Mouse (Mus musculus): ENCODE measurements at regions not wholly inside any gene's neighbourhood (a gene's known extent, or its start where the extent isn't known, plus 50 kb on each side); places are given as distances from the start of the nearest gene placed in this dataset.

DNA sequence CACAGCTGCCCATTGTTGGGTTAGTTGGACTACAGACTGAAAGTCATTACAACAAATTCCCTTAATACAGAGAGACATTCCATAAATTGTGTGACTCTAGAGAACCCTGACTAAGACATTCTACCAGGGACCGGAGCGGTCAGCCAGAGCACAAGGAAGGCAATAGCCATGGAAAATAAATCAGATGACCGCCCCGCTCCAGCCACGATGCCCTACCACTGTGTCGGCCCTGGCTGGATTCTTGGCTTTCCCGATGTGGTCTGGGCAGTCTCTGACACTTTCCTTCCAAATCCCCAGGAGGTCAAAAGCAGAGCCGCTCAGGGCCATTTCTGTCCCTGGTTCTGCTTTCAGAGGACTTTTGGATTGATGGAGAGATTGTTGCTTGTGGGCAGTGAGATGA, 57.8 kb downstream of the Lsm3 start:
- no peaks in the 10 kb centered on the region for H3K36me3 ChIP-seq

DNA sequence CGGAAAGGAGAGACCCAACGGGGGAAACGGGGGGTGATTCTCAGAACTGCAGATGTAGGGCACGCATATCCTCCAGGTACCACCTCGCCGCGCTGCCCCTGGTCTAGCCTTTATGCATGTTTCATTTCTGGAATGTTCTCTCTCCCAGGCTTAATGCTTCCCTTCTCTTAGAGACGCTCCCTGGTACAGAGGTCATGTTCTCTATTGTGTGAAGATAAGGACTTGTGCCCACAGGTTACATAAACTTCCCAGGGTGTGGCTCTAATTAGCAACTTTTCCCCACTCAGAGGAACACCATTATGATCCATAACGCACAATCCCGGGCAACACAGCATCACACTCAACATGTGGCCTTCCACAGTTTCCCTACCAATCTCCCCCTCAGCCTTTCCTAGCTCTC, 58.7 kb downstream of the Lsm3 start:
- no peaks in the 10 kb centered on the region for H3K9me3 ChIP-seq (replicated peaks)
- H3K27me3 ChIP-seq (ENCODE audit: low read depth, poor library complexity, severe bottlenecking): no peaks in the 10 kb centered on the region
- WGBS: 90% methylated on average over 10 of the region's 10 CpGs
- H3K4me1 ChIP-seq: no peaks in the 10 kb centered on the region
- H3K4me3 ChIP-seq: no peak overlapping the region
- H3K36me3 ChIP-seq: no peaks in the 10 kb centered on the region
- H3K27ac ChIP-seq: no peak overlapping the region
- DNase-seq (ENCODE audit: low spot score): no peak

More for the DNA sequence above, 57.8 kb downstream of the Lsm3 start:
- 87% methylated on average over 8 of the region's 8 CpGs for WGBS
- no peak overlapping the region for H3K4me3 ChIP-seq
- no peak for DNase-seq (ENCODE audit: low spot score)
- H3K9me3 ChIP-seq (replicated peaks): no peaks in the 10 kb centered on the region
- no peak overlapping the region for H3K27ac ChIP-seq
- no peaks in the 10 kb centered on the region for H3K4me1 ChIP-seq
- no peaks in the 10 kb centered on the region for H3K27me3 ChIP-seq (ENCODE audit: low read depth, poor library complexity, severe bottlenecking)

DNA sequence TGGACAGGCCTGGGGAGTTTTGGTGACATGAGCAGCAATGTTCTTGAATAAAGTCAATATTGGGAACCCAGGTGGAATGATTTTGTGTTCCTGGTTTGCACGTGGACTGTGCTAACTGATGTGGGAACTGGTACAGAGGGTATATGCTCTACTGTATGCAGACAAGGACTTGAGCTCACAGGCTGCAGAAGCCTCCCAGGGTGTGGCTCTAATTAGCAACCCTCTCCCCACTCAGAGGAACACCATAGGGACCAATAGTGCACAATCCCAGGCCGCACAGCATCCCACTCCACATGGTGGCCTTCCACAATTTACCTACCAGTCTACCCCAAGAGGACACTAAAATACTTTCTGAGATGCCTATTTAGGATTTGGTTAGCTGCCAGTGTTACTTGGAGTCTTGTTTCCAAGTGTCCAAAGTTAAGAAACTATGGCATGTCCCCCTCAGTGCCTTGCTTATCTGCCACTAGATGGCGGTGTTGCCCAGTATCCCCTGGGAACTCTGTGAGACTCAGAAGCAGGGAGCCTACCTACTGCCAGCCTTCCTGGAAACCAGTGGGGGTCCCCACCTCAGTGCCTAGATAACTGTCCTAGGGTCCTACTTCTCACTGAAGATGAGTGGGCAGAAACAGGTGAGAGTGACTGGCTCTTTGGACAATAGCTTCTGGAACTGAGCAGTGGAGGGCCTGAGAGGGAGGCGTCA, 60.1 kb downstream of the Lsm3 start:
- Histone ChIP-seq H3K27ac (no peak overlapping the region), H3K36me3 (no peaks in the 10 kb centered on the region), H3K4me1 (no peaks in the 10 kb centered on the region), H3K4me3 (no peak overlapping the region), H3K27me3 (ENCODE audit: low read depth, poor library complexity, severe bottlenecking) (no peaks in the 10 kb centered on the region), H3K9me3 (replicated peaks) (no peaks in the 10 kb centered on the region)
- peak; percentile 82 for DNase-seq (ENCODE audit: low spot score)
- WGBS: 63% methylated on average over 4 of the region's 4 CpGs

DNA sequence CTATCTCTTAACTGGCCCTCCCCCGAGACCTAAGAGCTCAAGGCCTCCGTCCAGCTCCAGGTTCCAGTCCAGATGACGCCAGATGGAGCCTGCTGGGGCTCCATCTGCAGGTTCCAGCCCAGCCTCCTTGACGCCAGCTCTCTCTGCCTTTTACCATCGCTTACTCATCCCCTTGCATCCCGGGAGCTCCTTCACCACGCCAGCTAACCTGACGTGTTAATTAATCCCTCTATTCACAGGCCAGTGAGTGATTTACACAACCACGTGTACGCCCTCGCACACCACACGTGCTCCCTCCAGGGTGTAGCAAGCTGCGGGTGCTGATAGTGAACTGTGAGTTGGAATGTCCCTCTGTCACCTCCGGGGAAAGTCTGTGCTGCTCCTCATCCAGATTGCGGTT, 61.2 kb downstream of the Lsm3 start:
- H3K27ac ChIP-seq: 0 out of 2 replicates have a peak overlapping the region, but pooled peaks have one; percentile 12

DNA sequence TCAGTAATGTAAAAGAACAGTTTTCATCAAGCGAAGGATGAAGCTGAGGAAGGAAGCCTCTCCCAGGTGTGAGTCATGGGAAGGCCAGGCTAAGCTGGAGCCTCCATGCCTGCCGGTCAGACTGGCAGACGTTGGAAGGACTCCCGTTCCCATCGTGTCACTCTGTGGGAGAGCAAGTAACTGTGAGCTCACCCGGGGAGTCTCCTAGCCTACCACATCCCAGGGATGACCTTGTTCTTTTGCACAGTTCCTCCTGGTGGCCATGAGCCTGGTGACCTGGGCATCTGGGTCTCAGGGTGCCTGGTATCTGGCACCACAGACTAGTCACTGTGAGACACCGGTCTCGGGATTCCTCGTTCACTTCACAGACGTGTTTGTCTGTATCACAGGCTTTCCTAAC, 63.9 kb downstream of the Lsm3 start:
- no peaks in the 10 kb centered on the region for H3K4me1 ChIP-seq
- no peak overlapping the region for H3K27ac ChIP-seq
- no peak for DNase-seq (ENCODE audit: low spot score)
- no peaks in the 10 kb centered on the region for H3K36me3 ChIP-seq
- WGBS: 88% methylated on average over 10 of the region's 10 CpGs
- H3K9me3 ChIP-seq (replicated peaks): no peaks in the 10 kb centered on the region
- H3K27me3 ChIP-seq (ENCODE audit: low read depth, poor library complexity, severe bottlenecking): no peaks in the 10 kb centered on the region
- H3K4me3 ChIP-seq: no peak overlapping the region

More for the DNA sequence above, 61.2 kb downstream of the Lsm3 start:
- Histone ChIP-seq H3K9me3 (replicated peaks) (no peaks in the 10 kb centered on the region), H3K27me3 (ENCODE audit: low read depth, poor library complexity, severe bottlenecking) (no peaks in the 10 kb centered on the region), H3K4me1 (no peaks in the 10 kb centered on the region), H3K36me3 (no peaks in the 10 kb centered on the region), H3K4me3 (no peak overlapping the region)
- WGBS: 43% methylated on average over 15 of the region's 15 CpGs
- DNase-seq (ENCODE audit: low spot score): no peak

DNA sequence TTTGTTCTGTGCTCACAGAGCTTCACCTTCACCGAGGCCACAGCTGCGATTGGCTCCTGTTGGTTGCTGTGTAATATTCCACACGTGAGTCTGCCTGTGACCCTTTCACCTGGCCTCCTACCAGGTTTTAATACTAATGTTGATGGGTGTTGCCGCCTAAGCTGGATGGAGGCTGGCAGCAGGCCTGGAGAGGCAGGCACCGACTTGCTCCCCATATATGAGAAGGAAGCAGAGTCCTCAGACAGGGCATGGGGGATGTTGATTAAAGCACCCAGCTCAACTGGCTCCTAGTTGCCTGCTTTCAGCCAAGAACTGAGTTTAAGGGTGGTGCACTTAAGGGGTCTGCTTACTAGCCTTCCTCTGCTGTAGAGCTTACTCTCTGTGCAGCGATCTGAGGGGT, 64.9 kb downstream of the Lsm3 start:
- Histone ChIP-seq H3K4me3 (no peak overlapping the region), H3K36me3 (no peaks in the 10 kb centered on the region), H3K9me3 (replicated peaks) (no peaks in the 10 kb centered on the region), H3K27me3 (ENCODE audit: low read depth, poor library complexity, severe bottlenecking) (no peaks in the 10 kb centered on the region), H3K4me1 (no peaks in the 10 kb centered on the region), H3K27ac (no peak overlapping the region)
- DNase-seq (ENCODE audit: low spot score): no peak
- WGBS: 94% methylated on average over 6 of the region's 6 CpGs

DNA sequence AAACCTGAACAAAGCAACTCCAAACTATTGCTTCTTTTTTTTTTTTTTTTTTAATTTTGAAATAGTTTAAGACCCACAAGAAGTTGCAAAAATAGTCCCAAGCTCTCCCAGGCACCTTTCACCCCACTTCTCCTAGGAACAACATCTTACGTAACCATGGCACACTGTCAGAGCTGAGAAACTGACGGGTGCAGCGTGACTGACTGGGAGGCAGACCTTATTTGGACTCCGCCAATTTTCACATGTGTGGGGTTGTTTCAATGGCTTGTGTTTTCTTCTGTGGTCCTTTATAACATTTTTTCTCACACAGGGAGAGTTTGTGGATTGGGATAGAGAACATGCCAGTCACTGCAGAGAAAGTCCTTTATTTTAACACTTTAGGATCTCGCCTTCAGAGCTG, 66.6 kb downstream of the Lsm3 start:
- Histone ChIP-seq H3K27ac (no peak overlapping the region), H3K36me3 (no peaks in the 10 kb centered on the region), H3K4me3 (no peak overlapping the region), H3K4me1 (no peaks in the 10 kb centered on the region), H3K9me3 (replicated peaks) (no peaks in the 10 kb centered on the region), H3K27me3 (ENCODE audit: low read depth, poor library complexity, severe bottlenecking) (no peaks in the 10 kb centered on the region)
- 94% methylated on average over 5 of the region's 5 CpGs for WGBS
- no peak for DNase-seq (ENCODE audit: low spot score)

DNA sequence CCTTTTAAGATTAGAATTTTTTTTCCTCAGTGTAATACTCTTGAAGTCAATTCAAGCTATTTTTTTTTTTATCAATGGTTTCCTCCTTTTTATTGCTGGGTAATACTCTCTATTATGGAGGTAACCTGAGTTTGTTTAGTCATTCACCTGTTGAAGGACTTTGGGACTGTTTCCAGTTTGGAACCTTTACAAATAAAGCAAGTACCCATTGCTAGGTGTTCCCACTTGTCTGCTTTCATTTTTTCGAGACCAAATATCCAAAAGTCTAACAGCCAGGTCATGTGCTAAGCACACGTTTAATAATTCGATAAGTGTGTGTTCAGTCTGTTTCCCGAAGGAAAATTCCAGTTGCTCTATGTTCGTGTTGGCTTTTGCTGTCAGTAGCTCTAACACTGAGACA, 67.6 kb downstream of the Lsm3 start:
- Histone ChIP-seq H3K27ac (no peak overlapping the region), H3K4me3 (no peak overlapping the region), H3K27me3 (ENCODE audit: low read depth, poor library complexity, severe bottlenecking) (no peaks in the 10 kb centered on the region), H3K9me3 (replicated peaks) (no peaks in the 10 kb centered on the region), H3K36me3 (no peaks in the 10 kb centered on the region), H3K4me1 (no peaks in the 10 kb centered on the region)
- DNase-seq (ENCODE audit: low spot score): no peak
- 95% methylated on average over 5 of the region's 5 CpGs for WGBS

DNA sequence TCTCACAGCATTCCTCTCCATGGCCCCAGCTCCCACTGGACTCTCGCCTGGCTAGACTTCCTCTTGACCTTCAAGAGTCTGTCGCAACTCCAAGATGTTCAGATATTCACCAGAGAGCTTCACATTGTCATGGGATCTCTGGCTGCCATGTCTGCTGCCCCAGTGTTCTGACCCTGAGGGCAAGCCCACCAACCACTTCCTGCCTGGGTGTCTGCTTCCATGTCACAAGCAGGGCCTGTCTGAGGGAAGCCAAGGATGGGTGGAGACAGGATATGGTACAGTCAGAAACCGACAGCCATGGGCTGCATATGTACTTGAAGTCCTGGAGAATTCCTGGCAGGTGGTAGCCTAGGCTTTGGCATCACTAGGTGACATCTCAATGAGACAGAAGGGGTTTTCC, 69.8 kb downstream of the Lsm3 start:
- H3K27me3 ChIP-seq (ENCODE audit: low read depth, poor library complexity, severe bottlenecking): no peaks in the 10 kb centered on the region
- DNase-seq (ENCODE audit: low spot score): no peak
- H3K9me3 ChIP-seq (replicated peaks): no peaks in the 10 kb centered on the region
- no peaks in the 10 kb centered on the region for H3K36me3 ChIP-seq
- 82% methylated on average over 3 of the region's 3 CpGs for WGBS
- H3K4me3 ChIP-seq: no peak overlapping the region
- H3K4me1 ChIP-seq: no peaks in the 10 kb centered on the region
- no peak overlapping the region for H3K27ac ChIP-seq

DNA sequence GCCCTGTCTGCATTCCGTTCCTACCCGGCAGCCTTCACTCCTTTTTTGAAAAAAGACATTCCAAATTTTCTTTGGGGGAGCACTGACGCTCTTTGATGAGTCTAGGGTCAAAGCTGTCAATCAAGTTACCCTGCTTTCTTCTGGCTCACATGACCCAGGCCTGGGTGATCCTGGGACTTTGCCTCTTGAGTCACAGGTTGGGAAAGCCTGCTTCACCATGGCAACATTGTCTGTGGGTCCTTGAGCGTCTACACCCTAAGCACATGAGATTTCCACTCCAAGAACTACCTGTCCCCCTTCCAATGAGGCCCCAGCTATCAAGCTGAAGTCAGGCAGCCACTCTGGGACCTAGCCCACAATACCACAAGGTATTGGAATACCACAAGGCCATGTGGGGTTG, 73.5 kb downstream of the Lsm3 start:
- Histone ChIP-seq H3K36me3 (no peaks in the 10 kb centered on the region), H3K9me3 (replicated peaks) (no peaks in the 10 kb centered on the region), H3K4me3 (no peak overlapping the region), H3K27me3 (ENCODE audit: low read depth, poor library complexity, severe bottlenecking) (no peaks in the 10 kb centered on the region), H3K4me1 (peaks cover 10% of the 10 kb centered on the region), H3K27ac (no peak overlapping the region)
- DNase-seq (ENCODE audit: low spot score): no peak
- WGBS: 65% methylated on average over 4 of the region's 4 CpGs

DNA sequence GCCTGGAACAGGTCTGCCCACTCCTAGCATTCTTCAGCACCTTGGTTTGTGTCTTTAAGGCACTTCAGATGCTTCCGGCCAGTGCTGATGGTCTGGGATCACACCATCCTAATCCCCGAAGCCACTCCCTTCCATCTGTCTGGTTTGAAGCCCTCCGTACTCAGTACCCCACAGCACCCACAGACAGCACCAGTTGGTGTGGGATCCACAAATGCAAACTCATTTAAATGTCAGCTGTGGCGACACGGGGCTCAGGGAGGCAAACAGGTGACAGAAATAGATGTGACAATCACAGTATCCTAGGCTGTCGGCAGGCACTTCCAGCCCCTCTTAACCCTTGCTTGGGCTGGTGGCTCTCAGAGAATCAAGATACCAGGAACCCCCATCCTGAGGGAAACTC, 74.7 kb downstream of the Lsm3 start:
- Histone ChIP-seq H3K36me3 (no peaks in the 10 kb centered on the region), H3K27ac (no peak overlapping the region), H3K27me3 (ENCODE audit: low read depth, poor library complexity, severe bottlenecking) (no peaks in the 10 kb centered on the region), H3K9me3 (replicated peaks) (no peaks in the 10 kb centered on the region), H3K4me3 (no peak overlapping the region), H3K4me1 (peaks cover 10% of the 10 kb centered on the region)
- DNase-seq (ENCODE audit: low spot score): no peak
- WGBS: 51% methylated on average over 6 of the region's 6 CpGs

DNA sequence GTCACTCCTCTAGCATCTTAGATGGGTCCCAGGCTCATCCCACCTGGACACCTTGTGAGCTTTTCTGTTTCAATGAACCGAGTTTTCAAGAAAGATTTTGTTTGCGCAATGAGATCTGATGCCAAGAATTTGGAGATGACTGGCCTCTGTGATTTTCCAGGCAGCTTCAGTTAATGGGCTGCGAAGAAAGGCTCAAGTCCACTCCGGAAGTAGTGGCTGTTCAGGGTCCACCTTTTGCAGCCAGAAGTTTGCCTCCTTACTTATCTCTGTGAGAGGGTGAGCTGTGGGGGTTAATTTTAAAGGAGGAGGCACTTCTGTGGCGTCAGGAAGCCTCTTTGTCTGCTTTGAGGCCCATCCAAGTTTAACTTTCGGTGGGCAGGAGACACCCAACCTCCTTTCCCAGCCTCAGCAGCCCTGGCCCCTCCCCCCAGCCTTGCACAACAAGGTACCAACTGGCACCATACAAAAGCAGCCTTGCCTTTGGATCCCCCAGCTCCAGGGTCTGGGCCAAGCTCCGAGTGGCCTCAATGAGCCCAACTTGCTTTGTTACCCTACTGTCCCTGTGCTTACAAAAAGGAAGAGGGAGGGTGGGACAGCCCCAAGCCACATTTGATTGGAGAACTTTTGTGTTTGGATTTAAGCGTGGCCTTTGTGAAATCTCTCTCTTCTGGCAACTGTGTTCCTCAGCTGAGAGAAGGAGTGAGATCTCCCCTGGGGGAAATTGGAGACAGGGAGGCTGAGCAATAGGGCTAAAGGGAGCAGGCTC, 75.3 kb downstream of the Lsm3 start:
- WGBS: 60% methylated on average over 8 of the region's 8 CpGs
- no peaks in the 10 kb centered on the region for H3K36me3 ChIP-seq
- H3K4me3 ChIP-seq: no peak overlapping the region
- H3K27me3 ChIP-seq (ENCODE audit: low read depth, poor library complexity, severe bottlenecking): no peaks in the 10 kb centered on the region
- no peak for DNase-seq (ENCODE audit: low spot score)
- H3K4me1 ChIP-seq: peaks cover 10% of the 10 kb centered on the region
- 0 out of 2 replicates have a peak overlapping the region, but pooled peaks have one; percentile 20 for H3K27ac ChIP-seq
- no peaks in the 10 kb centered on the region for H3K9me3 ChIP-seq (replicated peaks)

DNA sequence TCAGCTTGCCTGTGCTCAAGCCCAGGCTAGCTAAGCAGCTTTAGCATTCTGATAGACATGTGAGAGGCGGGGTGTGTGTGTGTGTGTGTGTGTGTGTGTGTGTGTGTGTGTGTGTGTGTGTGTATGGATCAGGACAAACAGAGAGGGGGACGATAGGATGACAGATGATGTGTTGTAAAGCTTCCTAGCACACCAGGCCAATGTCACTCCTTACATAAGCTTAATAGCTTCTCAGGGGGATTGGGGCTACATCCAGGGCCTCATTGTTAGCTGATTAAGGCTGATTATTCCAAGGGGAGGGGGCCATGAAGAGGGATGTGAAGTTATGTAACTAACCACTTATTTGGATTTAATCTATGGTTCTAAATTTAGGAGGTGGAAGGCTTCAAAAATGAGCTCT, 76.9 kb downstream of the Lsm3 start:
- no peaks in the 10 kb centered on the region for H3K27me3 ChIP-seq (ENCODE audit: low read depth, poor library complexity, severe bottlenecking)
- no peaks in the 10 kb centered on the region for H3K9me3 ChIP-seq (replicated peaks)
- H3K4me1 ChIP-seq: peaks cover 10% of the 10 kb centered on the region
- no peak overlapping the region for H3K27ac ChIP-seq
- no peak overlapping the region for H3K4me3 ChIP-seq
- 70% methylated on average over 2 of the region's 2 CpGs for WGBS
- DNase-seq (ENCODE audit: low spot score): no peak
- no peaks in the 10 kb centered on the region for H3K36me3 ChIP-seq

All from limb, embryonic 10.5 days (tissue).